Mouse (Mus musculus) stomach, postnatal 0 days (tissue): ENCODE measurements at regions not wholly inside any gene's neighbourhood (a gene's known extent, or its start where the extent isn't known, plus 50 kb on each side); places are given as distances from the start of the nearest gene placed in this dataset.

ENCODE experiments used
- ATAC-seq: fragments of 200-750 bp; cut with Nextera tagmentation; 2 replicates; pipeline ENCODE4 v1.8.0; 2017; ENCODE audit not compliant: low FRiP score, low TSS enrichment
- DNase-seq: peaks from one replicate; pipeline ENCODE4 v3.0.0-alpha.2; 2016; ENCODE audit warnings: low spot score
- H3K27ac ChIP-seq: fragments of 300-500 bp; sonication (generic); replicated peaks from 2 replicates; pipeline ENCODE4 v1.5.1; 2014; ENCODE audit warnings: mild to moderate bottlenecking, control low read depth
- H3K27me3 ChIP-seq: fragments of 300-500 bp; sonication (generic); 2 replicates; pipeline ENCODE4 v1.6.1; 2014; ENCODE audit warnings: low read length; ENCODE audit not compliant: control insufficient read depth, insufficient read depth
- H3K36me3 ChIP-seq: fragments of 300-500 bp; sonication (generic); 2 replicates; pipeline ENCODE4 v1.6.1; 2014; ENCODE audit warnings: low read length, mixed read lengths; ENCODE audit not compliant: control insufficient read depth, insufficient read depth
- H3K4me1 ChIP-seq: fragments of 300-500 bp; sonication (generic); replicated peaks from 2 replicates; pipeline ENCODE4 v1.6.1; 2014; ENCODE audit warnings: antibody characterized with exemption; ENCODE audit not compliant: control insufficient read depth, insufficient read depth
- H3K4me2 ChIP-seq: fragments of 300-500 bp; sonication (generic); replicated peaks from 2 replicates; pipeline ENCODE4 v1.6.1; 2014; ENCODE audit warnings: low read depth, mild to moderate bottlenecking, control low read depth, moderate library complexity
- H3K4me3 ChIP-seq: fragments of 300-500 bp; sonication (generic); 2 replicates; pipeline ENCODE4 v1.5.1; 2014; ENCODE audit warnings: low read depth, low read length, control low read depth
- H3K9ac ChIP-seq: fragments of 300-500 bp; sonication (generic); 2 replicates; pipeline ENCODE4 v1.6.1; 2014; ENCODE audit warnings: mild to moderate bottlenecking, low read length, control low read depth, mixed read lengths
- H3K9me3 ChIP-seq: fragments of 300-500 bp; sonication (generic); 2 replicates; pipeline ENCODE4 v1.6.1; 2016; ENCODE audit warnings: low read length; ENCODE audit not compliant: control insufficient read depth
- CTCF ChIP-seq: IDR thresholded peaks from 2 replicates; pipeline ENCODE4 v1.5.1; 2016; ENCODE audit warnings: antibody characterized with exemption, low read depth, mild to moderate bottlenecking, moderate library complexity
- EP300 ChIP-seq: optimal IDR thresholded peaks from 2 replicates; pipeline ENCODE3; 2016; ENCODE audit warnings: antibody characterized with exemption
- WGBS: fragments of 180-500 bp; shearing (Covaris S2); extraction: QIAGEN DNeasy Blood & Tissue Kit; methylation state at CpG from one replicate; pipeline ENCODE4 v1.1.7; 2014; 5-methylcytosine and 5-hydroxymethylcytosine counted together

DNA sequence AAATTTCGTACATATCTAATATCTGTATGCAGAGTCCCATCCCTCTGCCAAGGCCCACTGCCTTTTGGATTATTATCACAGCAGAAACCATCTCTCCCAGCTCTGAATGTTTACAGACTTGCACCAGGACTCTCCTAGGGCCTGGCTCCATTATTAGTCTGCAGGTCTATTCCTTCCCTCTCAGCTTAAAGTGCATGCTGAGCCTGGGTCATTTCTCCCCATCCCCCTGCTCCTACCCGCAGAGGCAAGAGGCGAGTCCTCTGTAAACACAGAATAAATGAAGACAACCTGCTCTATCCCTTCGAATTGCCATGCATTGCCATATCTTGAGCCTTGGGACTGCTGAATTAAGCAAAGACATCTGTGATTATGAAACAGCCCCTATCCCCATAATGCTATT is 362.6 kb upstream of the Cdh11 start:
- no peak overlapping the region for H3K27ac ChIP-seq
- DNase-seq (no peak), ATAC-seq (no peak)
- no peak overlapping the region for H3K4me2 ChIP-seq
- WGBS: 55% methylated on average over 4 of the region's 4 CpGs
- no peaks in the 10 kb centered on the region for H3K36me3 ChIP-seq
- no peaks in the 10 kb centered on the region for H3K4me1 ChIP-seq
- H3K4me3 ChIP-seq: no peak overlapping the region
- H3K9ac ChIP-seq: no peak overlapping the region
- H3K9me3 ChIP-seq: no peaks in the 10 kb centered on the region
- TF ChIP-seq EP300: no peak
- TF ChIP-seq CTCF: no peak
- H3K27me3 ChIP-seq: no peaks in the 10 kb centered on the region

- no peak overlapping the region for H3K9ac ChIP-seq
- H3K9me3 ChIP-seq: no peaks in the 10 kb centered on the region
- no peak overlapping the region for H3K27ac ChIP-seq
- no peaks in the 10 kb centered on the region for H3K27me3 ChIP-seq
- no peaks in the 10 kb centered on the region for H3K4me1 ChIP-seq
- H3K36me3 ChIP-seq: no peaks in the 10 kb centered on the region
- TF ChIP-seq EP300: no peak
- TF ChIP-seq CTCF: no peak
- 81% methylated on average over 10 of the region's 10 CpGs for WGBS
- ATAC-seq: no peak
- DNase-seq: no peak
- no peak overlapping the region for H3K4me3 ChIP-seq
- H3K4me2 ChIP-seq: no peak overlapping the region
Measured at GRCm38 (mm10) chr8:103148447-103148846, 363.0 kb upstream of the Cdh11 start.

- H3K36me3 ChIP-seq: no peaks in the 10 kb centered on the region
- ATAC-seq (no peak), DNase-seq (no peak)
- no peak overlapping the region for H3K9ac ChIP-seq
- no peak overlapping the region for H3K4me3 ChIP-seq
- no peaks in the 10 kb centered on the region for H3K4me1 ChIP-seq
- no peak overlapping the region for H3K27ac ChIP-seq
- H3K27me3 ChIP-seq: no peaks in the 10 kb centered on the region
- TF ChIP-seq EP300 (no peak), CTCF (no peak)
- H3K9me3 ChIP-seq: no peaks in the 10 kb centered on the region
- no peak overlapping the region for H3K4me2 ChIP-seq
- 59% methylated on average over 7 of the region's 7 CpGs for WGBS
Measured at GRCm38 (mm10) chr8:103166623-103167316, 381.3 kb upstream of the Cdh11 start.

DNA sequence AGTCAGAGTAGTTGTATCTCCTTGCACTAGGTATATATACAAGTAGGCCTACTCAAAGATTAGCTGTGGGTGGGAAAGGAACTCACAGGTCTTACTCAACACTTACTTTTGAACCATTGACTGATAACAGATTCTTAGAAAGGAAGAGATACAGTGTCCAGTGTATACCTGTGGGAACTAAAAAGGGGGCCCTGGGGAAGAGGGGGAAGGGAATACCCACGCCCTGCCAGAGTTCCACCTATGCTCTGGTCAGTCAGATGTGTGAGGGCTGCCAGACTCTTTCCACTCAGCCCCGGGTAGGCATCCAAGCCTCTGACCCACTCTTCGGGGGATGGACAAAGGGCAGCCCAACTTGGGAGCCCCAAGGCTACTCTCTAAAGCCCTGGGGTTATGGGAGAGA is 387.9 kb upstream of the Cdh11 start:
- Histone ChIP-seq H3K9me3 (no peaks in the 10 kb centered on the region), H3K4me1 (no peaks in the 10 kb centered on the region), H3K9ac (no peak overlapping the region), H3K27ac (no peak overlapping the region), H3K36me3 (no peaks in the 10 kb centered on the region), H3K27me3 (no peaks in the 10 kb centered on the region), H3K4me3 (no peak overlapping the region), H3K4me2 (no peak overlapping the region)
- DNase-seq: no peak
- TF ChIP-seq CTCF (no peak), EP300 (no peak)
- no peak for ATAC-seq
- WGBS: 70% methylated on average over 3 of the region's 3 CpGs

- 60% methylated on average over 5 of the region's 5 CpGs for WGBS
Measured at GRCm38 (mm10) chr8:103173803-103174429, 388.5 kb upstream of the Cdh11 start.

DNA sequence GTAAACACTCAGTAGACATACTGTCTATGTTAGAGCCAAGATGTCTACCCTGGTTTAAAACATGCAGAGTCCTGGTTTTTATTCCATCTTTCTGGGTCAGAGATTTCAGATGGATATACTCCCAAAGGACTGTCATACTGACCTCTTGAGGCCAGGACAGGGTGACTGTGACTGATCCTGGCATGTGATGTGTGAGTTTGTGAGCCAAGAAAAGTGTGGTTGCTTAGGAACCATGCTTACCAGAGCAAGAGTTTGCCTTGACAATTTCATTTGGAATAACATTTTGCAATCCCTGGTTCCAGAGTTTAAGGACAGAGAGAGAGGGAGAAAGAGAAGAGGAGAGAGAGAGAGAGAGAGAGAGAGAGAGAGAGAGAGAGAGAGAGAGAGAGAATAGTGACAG is 395.2 kb upstream of the Cdh11 start:
- no peak overlapping the region for H3K4me3 ChIP-seq
- no peak for TF ChIP-seq EP300
- DNase-seq: no peak
- no peaks in the 10 kb centered on the region for H3K9me3 ChIP-seq
- ATAC-seq: no peak
- H3K4me1 ChIP-seq: no peaks in the 10 kb centered on the region
- H3K9ac ChIP-seq: no peak overlapping the region
- H3K27me3 ChIP-seq: no peaks in the 10 kb centered on the region
- H3K4me2 ChIP-seq: no peak overlapping the region
- H3K27ac ChIP-seq: no peak overlapping the region
- H3K36me3 ChIP-seq: no peaks in the 10 kb centered on the region

More at GRCm38 (mm10) chr8:103173803-103174429, 388.5 kb upstream of the Cdh11 start:
- no peaks in the 10 kb centered on the region for H3K36me3 ChIP-seq
- no peak for DNase-seq
- no peaks in the 10 kb centered on the region for H3K4me1 ChIP-seq
- no peak overlapping the region for H3K4me2 ChIP-seq
- no peak overlapping the region for H3K9ac ChIP-seq
- no peaks in the 10 kb centered on the region for H3K9me3 ChIP-seq
- no peaks in the 10 kb centered on the region for H3K27me3 ChIP-seq
- H3K4me3 ChIP-seq: no peak overlapping the region
- no peak for ATAC-seq
- TF ChIP-seq CTCF (no peak), EP300 (no peak)
- H3K27ac ChIP-seq: no peak overlapping the region
